ENCODE assay signal across 17 mouse cellular contexts in the genomic region with DNA sequence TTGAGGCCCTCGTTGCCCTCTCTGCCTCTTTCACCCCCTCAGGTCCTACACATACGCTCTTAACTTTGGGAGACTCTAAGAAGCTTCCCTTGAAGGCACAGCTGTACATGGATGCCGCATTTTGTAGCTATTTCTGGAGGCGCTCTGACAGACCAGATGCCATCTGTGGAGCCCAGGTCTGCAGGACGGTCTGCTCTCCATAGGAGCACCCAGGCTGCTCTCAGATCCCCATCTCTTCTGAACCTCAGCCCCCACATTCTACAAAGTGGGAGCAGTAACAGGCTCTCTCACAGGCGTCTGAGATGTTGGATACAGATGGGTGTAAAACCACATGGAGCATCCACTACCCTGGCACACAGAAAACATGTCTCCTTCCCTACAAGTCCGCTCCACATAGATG.
"Had no signal": no experiment of that assay in that cellular context is flagged by ENCODE, and none has a peak within 500 bp of the region (broad histone marks: within the 10 kb centered on the region; RNA-seq: fewer than 3 reads in every experiment).

No protein-coding gene starts in this region.

- H3K27me3 ChIP-seq: intestine, embryonic 15.5 days; liver, embryonic 13.5 days had no signal

- H3K4me3 ChIP-seq: intestine, embryonic 15.5 days; left cerebral cortex, adult 2 months; liver, embryonic 13.5 days had no signal

- H3K9ac ChIP-seq: intestine, embryonic 15.5 days; liver, embryonic 13.5 days had no signal

- H3K27ac ChIP-seq: intestine, embryonic 15.5 days; left cerebral cortex, adult 2 months; liver, embryonic 13.5 days; stomach, postnatal 0 days had no signal

- H3K4me1 ChIP-seq: liver, embryonic 13.5 days had no signal

- H3K4me2 ChIP-seq: intestine, embryonic 15.5 days; liver, embryonic 13.5 days; midbrain, embryonic 11.5 days had no signal

- ATAC-seq: intestine, embryonic 15.5 days had no signal

- H3K36me3 ChIP-seq: intestine, embryonic 15.5 days; liver, embryonic 13.5 days had no signal

- H3K9me3 ChIP-seq: intestine, embryonic 15.5 days; liver, embryonic 13.5 days had no signal

- DNase-seq: kidney, adult 18-20 months; kidney, adult 9 months; kidney, postnatal 14 days; kidney, postnatal 4 days; liver, embryonic 13.5 days; lung, adult 2 months; lung, postnatal 14 days; lung, postnatal 4 days; midbrain, embryonic 14.5 days; retina, postnatal 1 day; right cerebral cortex, postnatal 14 days; right cerebral cortex, postnatal 4 days; thymus, postnatal 25 days had no signal
